Mouse (Mus musculus) myocyte (in vitro differentiated cells): Measurements from ENCODE around the gene Med20. TPM values are rescaled to one million over a fixed set of nuclear protein-coding genes. Genes with fewer than 3 reads are reported as not detected.
A peak's percentile ranks its signal among the peaks of the same experiment; 100 is the strongest.

Source experiments
- H3K27me3 ChIP-seq: one replicate; pipeline ENCODE4 v1.6.1; 2011; ENCODE audit not compliant: control insufficient read depth, insufficient read depth, insufficient read length
- H3K36me3 ChIP-seq: one replicate; pipeline ENCODE4 v1.6.1; 2011; ENCODE audit not compliant: control insufficient read depth, insufficient read depth
- H3K4me2 ChIP-seq: one replicate; pipeline ENCODE4 v1.6.1; 2011; ENCODE audit warnings: low read depth, control low read depth
- H3K4me3 ChIP-seq: one replicate; pipeline ENCODE4 v1.5.1; 2011; ENCODE audit warnings: mild to moderate bottlenecking, control low read depth, moderate library complexity
- H3K79me2 ChIP-seq: one replicate; pipeline ENCODE4 v1.6.1; 2011; ENCODE audit not compliant: control insufficient read depth, insufficient read depth
- H3ac ChIP-seq: one replicate; pipeline ENCODE4 v1.6.1; 2011; ENCODE audit not compliant: control insufficient read depth, insufficient read length
- CEBPB ChIP-seq: IDR thresholded peaks from 2 replicates; pipeline ENCODE4 v1.6.1; 2011; ENCODE audit warnings: mild to moderate bottlenecking, moderate library complexity; ENCODE audit not compliant: poor library complexity, insufficient read depth, severe bottlenecking
- E2F4 ChIP-seq: IDR thresholded peaks from one replicate; pipeline ENCODE4 v1.6.1; 2011; ENCODE audit warnings: mild to moderate bottlenecking, control low read depth, moderate library complexity; ENCODE audit not compliant: insufficient read depth
- MAX ChIP-seq: IDR thresholded peaks from one replicate; pipeline ENCODE4 v1.6.1; 2011; ENCODE audit warnings: low read depth, mild to moderate bottlenecking, control low read depth
- MYOD1 ChIP-seq, 3 experiments: IDR thresholded peaks; one replicate each; pipeline ENCODE4 v1.6.1; 2011; ENCODE audit warnings: control low read depth in 2 of 3, low read depth in 2 of 3, mild to moderate bottlenecking in 2 of 3, moderate library complexity in 1 of 3; ENCODE audit not compliant: insufficient read length in 2 of 3, control insufficient read depth in 1 of 3
- MYOG ChIP-seq, 3 experiments: IDR thresholded peaks; one replicate each; pipeline ENCODE4 v1.6.1; 2011; ENCODE audit warnings: control low read depth in 2 of 3, low read depth in 2 of 3, mild to moderate bottlenecking in 2 of 3; ENCODE audit not compliant: insufficient read length in 2 of 3, control insufficient read depth in 1 of 3, insufficient read depth in 1 of 3
- POLR2A ChIP-seq: IDR thresholded peaks from one replicate; pipeline ENCODE4 v1.6.1; 2011; ENCODE audit warnings: low read depth, mild to moderate bottlenecking, control low read depth, moderate library complexity; ENCODE audit not compliant: insufficient read length
- POLR2AphosphoS2 ChIP-seq: IDR thresholded peaks from one replicate; pipeline ENCODE4 v1.6.1; 2011; ENCODE audit warnings: low read depth, control low read depth; ENCODE audit not compliant: insufficient read length
- REST ChIP-seq: IDR thresholded peaks from one replicate; pipeline ENCODE4 v1.6.1; 2011; ENCODE audit warnings: mild to moderate bottlenecking, control low read depth, moderate library complexity; ENCODE audit not compliant: insufficient read depth, insufficient read length
- SRF ChIP-seq: IDR thresholded peaks from one replicate; pipeline ENCODE4 v1.6.1; 2011; ENCODE audit warnings: low read depth; ENCODE audit not compliant: control insufficient read depth, insufficient read length
- TCF12 ChIP-seq: IDR thresholded peaks from one replicate; pipeline ENCODE4 v1.6.1; 2011; ENCODE audit warnings: mild to moderate bottlenecking, control low read depth; ENCODE audit not compliant: poor library complexity, insufficient read depth, severe bottlenecking
- TCF3 ChIP-seq: IDR thresholded peaks from one replicate; pipeline ENCODE4 v1.6.1; 2011; ENCODE audit warnings: low read depth, control low read depth; ENCODE audit not compliant: insufficient read length
- USF1 ChIP-seq: IDR thresholded peaks from one replicate; pipeline ENCODE4 v1.6.1; 2011; ENCODE audit warnings: low read depth, mild to moderate bottlenecking, control low read depth, moderate library complexity
- polyA plus RNA-seq: library from polyadenylated mRNA; unstranded; fragments of >200 nt; fragmentation: generic; extraction: Trizol; gene quantifications from one replicate; pipeline ENCODE4 v1.2.1, GENCODE M21; 2012; ENCODE audit warnings: missing spikeins

Med20 gene
- polyA plus RNA-seq, 1 experiment, result 33.4 TPM

DNA sequence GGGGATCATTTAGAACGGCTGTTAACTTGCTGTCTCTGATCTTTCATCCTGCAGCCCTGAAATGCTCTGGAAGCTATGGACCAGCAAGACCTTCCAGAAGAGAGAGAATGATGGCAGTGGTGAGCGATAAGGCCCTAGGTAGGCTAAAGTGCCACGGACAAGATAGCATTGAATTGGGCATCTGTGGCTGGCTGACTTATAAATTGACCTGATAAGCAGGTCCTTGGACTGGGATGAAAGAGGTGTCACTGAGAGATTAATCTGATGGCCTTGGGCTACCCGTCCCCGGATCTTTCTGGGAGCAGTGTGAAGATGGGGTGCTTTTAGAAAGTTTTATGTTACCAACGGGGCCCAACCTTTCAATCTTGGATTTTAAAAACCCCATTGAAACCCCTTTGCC, 32.7 kb upstream of the Med20 start:
- no peak overlapping the region for H3ac ChIP-seq
- H3K4me3 ChIP-seq, result no peak overlapping the region
- TF ChIP-seq MYOG (IDR thresholded peaks at IDR 0.05; ENCODE audit: control insufficient read depth in 1 of 3, insufficient read depth in 1 of 3, insufficient read length in 2 of 3, low read depth in 2 of 3), result no peak
- no peak for TF ChIP-seq USF1
- no peaks in the 10 kb centered on the region for H3K36me3 ChIP-seq
- no peaks in the 10 kb centered on the region for H3K79me2 ChIP-seq
- no peaks in the 10 kb centered on the region for H3K27me3 ChIP-seq
- H3K4me2 ChIP-seq, result no peak overlapping the region

DNA sequence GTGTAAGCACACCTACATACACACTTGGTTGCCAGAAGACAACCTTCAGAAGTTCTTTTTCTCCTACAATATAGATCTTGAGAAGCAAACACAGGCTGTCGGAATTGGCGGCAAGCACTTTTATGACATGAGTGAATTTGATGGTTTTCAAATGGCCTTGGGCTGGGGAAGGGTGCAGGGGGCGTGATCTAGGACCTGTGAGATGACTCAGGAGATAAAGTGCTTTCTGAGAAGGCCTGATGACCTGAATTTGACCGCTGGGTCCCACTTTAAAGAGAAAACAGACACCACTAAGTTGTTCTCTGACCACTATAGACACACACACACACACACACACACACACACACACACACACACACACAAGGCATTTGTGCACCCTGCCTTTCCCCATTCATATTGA, 30.4 kb upstream of the Med20 start:
- TF ChIP-seq MAX (no peak), E2F4 (no peak), MYOD1 (IDR thresholded peaks at IDR 0.05; ENCODE audit: control insufficient read depth in 1 of 3, insufficient read length in 2 of 3, low read depth in 2 of 3) (no peak), USF1 (no peak), MYOG (IDR thresholded peaks at IDR 0.05; ENCODE audit: control insufficient read depth in 1 of 3, insufficient read depth in 1 of 3, insufficient read length in 2 of 3, low read depth in 2 of 3) (no peak), REST (no peak), TCF3 (no peak), SRF (no peak), POLR2AphosphoS2 (no peak), POLR2A (no peak), CEBPB (no peak)
- Histone ChIP-seq H3K4me2 (no peak overlapping the region), H3K79me2 (no peaks in the 10 kb centered on the region), H3ac (no peak overlapping the region), H3K4me3 (no peak overlapping the region), H3K36me3 (no peaks in the 10 kb centered on the region), H3K27me3 (no peaks in the 10 kb centered on the region)

DNA sequence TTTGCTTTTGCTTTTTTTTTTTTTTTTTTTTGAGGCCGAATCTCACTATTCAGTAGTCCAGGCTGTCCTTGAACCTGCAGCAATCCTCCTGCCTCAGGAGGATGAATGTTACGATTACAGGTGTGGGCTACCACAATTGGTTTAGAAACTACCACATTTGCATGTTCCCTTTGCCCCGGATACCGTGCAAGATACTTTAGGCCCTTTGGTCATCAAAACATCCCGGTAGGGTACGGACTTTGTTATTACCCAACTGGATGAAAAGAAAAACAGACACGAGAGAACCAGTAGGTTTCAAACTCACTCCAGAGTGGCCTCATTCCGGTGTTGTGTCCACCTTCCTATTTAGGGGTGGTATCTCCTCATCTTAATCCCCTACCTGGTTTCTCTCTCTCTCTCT, 22.9 kb upstream of the Med20 start:
- Histone ChIP-seq H3K79me2 (no peaks in the 10 kb centered on the region), H3K4me3 (no peak overlapping the region), H3K36me3 (no peaks in the 10 kb centered on the region), H3K4me2 (no peak overlapping the region), H3ac (no peak overlapping the region), H3K27me3 (no peaks in the 10 kb centered on the region)
- TF ChIP-seq REST (no peak), POLR2AphosphoS2 (no peak), CEBPB (no peak), POLR2A (no peak), MAX (no peak), MYOD1 (IDR thresholded peaks at IDR 0.05; ENCODE audit: control insufficient read depth in 1 of 3, insufficient read length in 2 of 3, low read depth in 2 of 3) (no peak), E2F4 (no peak), SRF (no peak), USF1 (no peak), TCF3 (no peak), TCF12 (no peak), MYOG (IDR thresholded peaks at IDR 0.05; ENCODE audit: control insufficient read depth in 1 of 3, insufficient read depth in 1 of 3, insufficient read length in 2 of 3, low read depth in 2 of 3) (no peak)

DNA sequence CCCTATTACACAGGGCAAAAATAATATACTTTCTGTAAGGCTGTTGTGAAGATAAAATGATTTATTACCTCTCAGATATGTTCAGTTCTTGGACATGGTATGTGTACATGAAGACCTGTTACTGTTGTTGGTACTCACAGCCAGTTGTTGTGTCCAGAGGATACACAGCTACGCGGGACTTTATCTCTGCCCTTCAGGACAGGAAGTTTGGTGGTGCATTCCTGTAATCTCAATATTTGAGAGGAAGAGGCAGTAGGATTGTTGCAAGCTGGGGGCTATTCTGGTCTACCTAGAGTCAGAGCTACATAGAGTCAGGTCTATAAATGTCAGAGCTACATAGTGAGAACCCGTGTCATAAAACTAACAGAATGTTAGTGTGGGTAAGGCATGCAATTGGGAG, 20.3 kb upstream of the Med20 start:
- no peak overlapping the region for H3K4me3 ChIP-seq
- TF ChIP-seq MYOD1 (IDR thresholded peaks at IDR 0.05; ENCODE audit: control insufficient read depth in 1 of 3, insufficient read length in 2 of 3, low read depth in 2 of 3) (no peak), USF1 (no peak), SRF (no peak), POLR2AphosphoS2 (no peak), TCF3 (no peak), REST (no peak), TCF12 (no peak), MYOG (IDR thresholded peaks at IDR 0.05; ENCODE audit: control insufficient read depth in 1 of 3, insufficient read depth in 1 of 3, insufficient read length in 2 of 3, low read depth in 2 of 3) (no peak), MAX (no peak)
- H3K79me2 ChIP-seq, result peaks cover 15% of the 10 kb centered on the region
- H3K4me2 ChIP-seq, result no peak overlapping the region
- H3K36me3 ChIP-seq, result no peaks in the 10 kb centered on the region
- no peaks in the 10 kb centered on the region for H3K27me3 ChIP-seq
- no peak overlapping the region for H3ac ChIP-seq

DNA sequence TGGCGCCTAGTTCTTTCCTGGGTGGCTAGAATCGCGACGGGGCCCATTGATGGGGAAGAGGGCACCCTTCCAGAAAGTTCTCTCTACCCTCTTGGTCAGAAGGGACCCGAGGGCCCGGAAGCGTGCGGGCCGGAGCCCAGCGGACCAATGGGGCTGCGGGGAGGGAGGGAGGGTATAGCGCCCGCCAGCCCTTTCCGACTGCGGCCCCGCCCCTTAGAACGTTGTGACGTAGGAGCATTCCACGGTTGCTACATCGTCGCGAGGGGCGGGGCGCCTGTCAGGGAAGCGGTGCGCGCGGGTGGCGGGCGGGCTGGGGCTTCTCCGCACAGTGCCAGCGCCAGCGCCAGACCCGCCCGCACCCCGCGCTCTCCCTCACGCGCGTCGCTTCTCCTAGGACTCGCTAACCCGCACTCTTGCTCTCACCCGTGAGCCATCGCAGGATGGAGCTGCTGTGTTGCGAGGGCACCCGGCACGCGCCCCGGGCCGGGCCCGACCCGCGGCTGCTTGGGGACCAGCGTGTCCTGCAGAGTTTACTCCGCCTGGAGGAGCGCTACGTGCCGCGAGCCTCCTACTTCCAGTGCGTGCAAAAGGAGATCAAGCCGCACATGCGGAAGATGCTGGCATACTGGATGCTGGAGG, 18.0 kb upstream of the Med20 start:
- H3K79me2 ChIP-seq, result peaks cover 23% of the 10 kb centered on the region

More for the DNA sequence above, 18.0 kb upstream of the Med20 start:
- Histone ChIP-seq H3K4me2 (peak overlapping the region; percentile 98), H3ac (peak overlapping the region; percentile 97), H3K27me3 (no peaks in the 10 kb centered on the region), H3K36me3 (peaks cover 5% of the 10 kb centered on the region), H3K4me3 (peak overlapping the region; percentile 100)
- peak; percentile 93 for TF ChIP-seq POLR2AphosphoS2
- TF ChIP-seq TCF3, result no peak
- peak in 1 of 3 experiments; percentile 29 for TF ChIP-seq MYOG (IDR thresholded peaks at IDR 0.05; ENCODE audit: control insufficient read depth in 1 of 3, insufficient read depth in 1 of 3, insufficient read length in 2 of 3, low read depth in 2 of 3)
- TF ChIP-seq CEBPB, result no peak
- TF ChIP-seq POLR2A, result peak; percentile 88
- peak in 1 of 3 experiments; percentile 12 for TF ChIP-seq MYOD1 (IDR thresholded peaks at IDR 0.05; ENCODE audit: control insufficient read depth in 1 of 3, insufficient read length in 2 of 3, low read depth in 2 of 3)
